Mouse (Mus musculus): ENCODE data around the gene Mepce. TPM values are rescaled to one million over a fixed set of nuclear protein-coding genes. Genes with fewer than 3 reads are reported as not detected.

Mepce gene
- total and polyA plus RNA-seq, 3 experiments, result 58.7 to 74.2 TPM; not detected in 1

DNA sequence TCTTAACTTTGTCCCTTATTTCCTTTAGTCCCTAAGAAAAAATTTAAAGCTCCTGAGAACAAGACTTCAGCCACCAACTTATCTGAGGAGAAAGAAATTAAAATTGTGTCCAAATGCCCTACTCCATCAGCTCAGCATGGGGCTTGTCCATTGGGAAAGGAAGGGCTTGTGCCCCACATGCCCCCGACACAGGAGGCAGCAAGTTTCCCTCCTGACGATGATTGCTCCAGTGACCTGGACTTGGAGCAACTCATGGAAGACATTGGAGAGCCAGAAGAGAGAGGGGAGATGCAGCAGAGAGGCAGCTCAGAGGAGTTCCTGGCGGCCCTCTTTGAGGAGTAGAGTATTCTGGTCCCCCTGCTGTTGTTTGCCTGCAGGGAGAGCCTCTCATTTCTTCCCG lies 34.7 kb upstream of the Mepce start:
- Histone ChIP-seq H3K4me1 (ENCODE audit: control insufficient read depth in 1 of 2, insufficient read depth in 2 of 2, low read length in 2 of 2) (no peaks in the 10 kb centered on the region), H3K9ac (ENCODE audit: control insufficient read depth, low read depth, low read length, poor library complexity, severe bottlenecking) (no peak overlapping the region), H3K79me2 (ENCODE audit: control insufficient read depth, insufficient read depth, low read length, poor library complexity) (no peaks in the 10 kb centered on the region), H3K4me3 (ENCODE audit: control insufficient read depth in 1 of 2, insufficient read depth in 1 of 2, low read depth in 2 of 2, low read length in 2 of 2) (no peak overlapping the region), H3K36me3 (ENCODE audit: control insufficient read depth in 1 of 2, insufficient read depth in 2 of 2, low read length in 2 of 2) (no peaks in the 10 kb centered on the region; a peak in 2 of 4 replicates), H3K27me3 (ENCODE audit: control insufficient read depth in 1 of 2, insufficient read depth in 2 of 2, low read length in 2 of 2) (no peaks in the 10 kb centered on the region), H3K27ac (ENCODE audit: control insufficient read depth, low read depth, low read length) (no peak overlapping the region), H3K9me3 (replicated peaks; ENCODE audit: insufficient read depth, low read length) (no peaks in the 10 kb centered on the region)
- TF ChIP-seq MAX (IDR thresholded peaks at IDR 0.05; ENCODE audit: low read length) (no peak), BHLHE40 (IDR thresholded peaks at IDR 0.05; ENCODE audit: borderline replicate concordance, low read depth, low read length) (no peak), USF2 (IDR thresholded peaks at IDR 0.05; ENCODE audit: borderline replicate concordance in 1 of 2, insufficient read depth in 1 of 2, low read depth in 1 of 2, low read length in 2 of 2) (no peak), GABPA (IDR thresholded peaks at IDR 0.05; ENCODE audit: low read depth, low read length) (no peak), UBTF (IDR thresholded peaks at IDR 0.05; ENCODE audit: borderline replicate concordance, insufficient read depth, low read depth, low read length) (no peak), JUND (IDR thresholded peaks at IDR 0.05; ENCODE audit: low read depth, low read length) (no peak), RCOR1 (IDR thresholded peaks at IDR 0.05; ENCODE audit: low read depth, low read length) (no peak), USF1 (IDR thresholded peaks at IDR 0.05; ENCODE audit: low read depth, low read length) (no peak), ZKSCAN1 (IDR thresholded peaks at IDR 0.05; ENCODE audit: low read depth, low read length) (no peak), CHD1 (IDR thresholded peaks at IDR 0.05; ENCODE audit: low read depth, low read length) (no peak), CHD2 (IDR thresholded peaks at IDR 0.05; ENCODE audit: low read length) (no peak), POLR2AphosphoS2 (IDR thresholded peaks at IDR 0.05; ENCODE audit: low read length) (no peak), TCF12 (IDR thresholded peaks at IDR 0.05; ENCODE audit: low read depth, low read length) (no peak), SIN3A (IDR thresholded peaks at IDR 0.05; ENCODE audit: low read length) (no peak), ZNF384 (IDR thresholded peaks at IDR 0.05; ENCODE audit: low read depth, low read length) (no peak), MAFK (IDR thresholded peaks at IDR 0.05; ENCODE audit: borderline replicate concordance, low read depth, low read length) (no peak)
- no peak for DNase-seq (ENCODE audit: low read depth, low spot score)

DNA sequence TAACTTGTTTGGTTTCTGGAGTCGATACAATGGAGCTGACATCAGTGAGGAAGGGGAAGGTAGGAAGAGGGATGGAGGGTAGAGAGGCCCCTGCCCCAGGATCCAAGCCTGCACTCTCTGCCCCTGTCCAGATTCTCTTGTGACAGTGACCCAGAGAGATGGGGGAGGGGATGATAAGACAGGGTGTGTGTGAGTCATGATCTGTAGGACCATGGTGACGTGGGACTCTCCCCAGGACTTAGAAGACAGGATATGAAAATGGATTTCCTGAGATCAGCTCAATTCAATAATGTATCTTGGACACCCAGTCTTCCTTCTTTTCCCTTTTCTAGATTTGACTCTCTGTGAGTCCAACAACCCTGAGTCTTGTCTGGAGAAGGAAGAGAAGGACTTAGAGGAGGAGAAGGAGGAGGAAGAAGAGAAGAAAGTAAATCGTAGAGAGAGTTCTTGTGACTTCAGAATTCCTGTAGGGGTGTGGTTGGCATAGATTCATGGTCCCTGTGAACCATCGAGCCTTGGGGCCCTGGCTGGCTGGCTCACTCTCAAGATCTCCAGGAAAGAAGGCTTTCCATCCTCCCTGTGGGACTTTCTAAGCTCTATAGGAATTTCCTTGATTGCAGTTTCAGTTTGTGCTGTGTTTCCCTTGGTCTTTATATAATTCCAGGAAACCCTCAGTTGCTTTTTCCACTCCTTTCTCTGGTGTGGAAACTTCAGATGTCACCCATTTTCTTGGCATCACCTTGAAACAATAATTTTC lies 30.2 kb upstream of the Mepce start:
- H3K79me2 ChIP-seq (ENCODE audit: control insufficient read depth, insufficient read depth, low read length, poor library complexity), result no peaks in the 10 kb centered on the region
- DNase-seq (ENCODE audit: low read depth, low spot score), result no peak
- TF ChIP-seq RAD21 (IDR thresholded peaks at IDR 0.05; ENCODE audit: low read depth, low read length), result no peak
- TF ChIP-seq TCF12 (IDR thresholded peaks at IDR 0.05; ENCODE audit: low read depth, low read length), result no peak
- TF ChIP-seq NRF1 (IDR thresholded peaks at IDR 0.05; ENCODE audit: insufficient read depth, low read depth, low read length, poor library complexity, severe bottlenecking), result no peak
- H3K4me3 ChIP-seq (ENCODE audit: control insufficient read depth in 1 of 2, insufficient read depth in 1 of 2, low read depth in 2 of 2, low read length in 2 of 2), result no peak overlapping the region
- no peaks in the 10 kb centered on the region; a peak in 1 of 4 replicates for H3K27me3 ChIP-seq (ENCODE audit: control insufficient read depth in 1 of 2, insufficient read depth in 2 of 2, low read length in 2 of 2)
- no peak overlapping the region for H3K9ac ChIP-seq (ENCODE audit: control insufficient read depth, low read depth, low read length, poor library complexity, severe bottlenecking)
- H3K36me3 ChIP-seq (ENCODE audit: control insufficient read depth in 1 of 2, insufficient read depth in 2 of 2, low read length in 2 of 2), result no peaks in the 10 kb centered on the region
- H3K27ac ChIP-seq (ENCODE audit: control insufficient read depth, low read depth, low read length), result no peak overlapping the region
- no peaks in the 10 kb centered on the region for H3K9me3 ChIP-seq (replicated peaks; ENCODE audit: insufficient read depth, low read length)
- H3K4me1 ChIP-seq (ENCODE audit: control insufficient read depth in 1 of 2, insufficient read depth in 2 of 2, low read length in 2 of 2), result no peaks in the 10 kb centered on the region

Measured in MEL (cell line).